Mouse (Mus musculus) kidney, postnatal 4 days (tissue): Measurements from ENCODE around the gene Ehd1.

ENCODE experiments used
- DNase-seq, 2 experiments: peaks; one replicate each; pipeline ENCODE4 v3.0.0; 2021; ENCODE audit warnings: mixed read lengths in 2 of 2

Gene Ehd1

DNA sequence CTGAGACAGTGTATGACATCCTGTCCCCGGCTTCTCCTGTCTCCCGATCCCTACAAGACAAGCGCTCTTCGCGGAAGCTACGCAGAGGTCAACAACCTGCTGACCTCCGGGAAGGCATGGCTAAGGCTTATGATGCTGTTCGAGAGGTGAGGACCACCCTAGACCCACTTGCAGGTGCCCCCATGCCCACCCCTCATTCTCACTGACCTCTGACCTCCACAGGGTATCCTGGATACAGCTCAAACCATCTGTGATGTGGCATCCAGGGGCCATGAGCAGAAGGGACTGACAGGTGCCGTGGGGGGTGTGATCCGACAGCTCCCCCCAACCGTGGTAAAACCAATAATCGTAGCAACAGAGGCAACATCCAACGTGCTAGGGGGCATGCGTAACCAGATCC is 15.1 kb upstream of the Ehd1 start:
- DNase-seq: no peak

DNA sequence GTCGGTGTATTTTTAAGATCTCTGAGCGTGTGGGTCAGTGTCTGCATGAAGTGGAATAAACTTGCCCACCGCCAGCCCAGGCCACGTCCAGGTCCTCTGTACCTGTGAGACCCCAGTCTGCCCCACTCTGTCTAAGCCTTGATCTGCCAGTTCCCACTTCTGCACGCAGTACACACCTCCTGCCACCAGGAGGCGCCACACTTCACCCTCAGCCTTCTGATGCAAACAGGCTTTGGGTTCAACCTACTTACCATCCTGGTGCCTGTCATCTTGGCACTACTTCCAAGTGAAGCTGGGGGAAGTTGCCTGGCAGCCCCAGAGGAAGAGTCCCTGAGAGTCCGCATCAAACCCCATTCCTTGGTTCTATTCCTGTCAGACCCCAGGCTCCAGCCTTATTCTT is 14.3 kb upstream of the Ehd1 start:
- peak; percentile 81 to 86 for DNase-seq

DNA sequence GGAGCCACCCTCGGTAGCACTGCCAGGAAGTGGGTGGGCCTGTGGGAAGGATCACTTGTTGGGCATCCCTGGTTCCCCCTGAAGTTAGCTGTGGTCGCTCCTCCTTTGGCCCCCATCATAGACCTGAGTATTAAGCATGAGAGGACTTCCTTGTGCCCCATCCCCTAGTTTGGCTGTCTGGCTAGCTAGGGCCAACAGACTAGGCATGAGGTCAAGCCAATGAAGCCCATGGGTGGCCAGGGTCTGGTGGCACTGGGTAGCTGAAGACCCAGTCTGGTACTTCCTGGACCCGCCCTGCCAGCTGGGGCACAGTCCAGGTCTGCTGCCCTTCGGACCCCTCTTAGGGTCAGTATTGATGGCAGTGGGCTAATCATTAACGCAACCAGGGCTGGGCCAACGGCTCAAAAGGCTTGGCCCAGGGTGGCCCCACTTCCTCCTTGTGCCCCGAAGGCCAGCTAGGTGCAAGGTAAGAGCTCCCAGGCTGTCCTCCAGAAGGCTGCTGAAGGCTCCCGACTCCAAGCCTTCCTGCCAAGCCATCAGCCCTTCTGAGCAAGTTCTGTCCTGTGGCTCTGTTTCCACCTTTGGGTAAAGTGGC is 13.6 kb upstream of the Ehd1 start:
- DNase-seq: peak; percentile 58 to 75

DNA sequence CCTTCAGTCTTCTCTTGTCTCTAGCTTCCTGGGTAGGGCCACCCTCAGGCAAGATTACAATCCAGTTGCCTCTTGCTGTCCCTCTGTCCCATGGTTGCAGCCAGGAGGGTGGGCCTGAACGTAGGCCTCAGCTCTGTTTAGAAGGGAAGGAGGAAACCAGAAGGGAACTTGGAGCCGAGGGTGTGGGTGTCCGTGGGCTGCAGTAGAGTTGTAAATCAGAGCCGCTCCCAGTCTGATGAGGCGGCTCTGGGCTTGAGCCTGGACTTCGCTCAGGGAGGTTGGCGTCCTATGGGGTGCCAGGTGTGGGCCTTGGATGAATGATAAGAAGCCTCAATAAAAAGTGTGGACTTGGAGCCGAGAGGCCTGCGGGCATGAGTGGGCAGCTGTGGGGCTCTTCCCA is 12.3 kb upstream of the Ehd1 start:
- DNase-seq: no peak

DNA sequence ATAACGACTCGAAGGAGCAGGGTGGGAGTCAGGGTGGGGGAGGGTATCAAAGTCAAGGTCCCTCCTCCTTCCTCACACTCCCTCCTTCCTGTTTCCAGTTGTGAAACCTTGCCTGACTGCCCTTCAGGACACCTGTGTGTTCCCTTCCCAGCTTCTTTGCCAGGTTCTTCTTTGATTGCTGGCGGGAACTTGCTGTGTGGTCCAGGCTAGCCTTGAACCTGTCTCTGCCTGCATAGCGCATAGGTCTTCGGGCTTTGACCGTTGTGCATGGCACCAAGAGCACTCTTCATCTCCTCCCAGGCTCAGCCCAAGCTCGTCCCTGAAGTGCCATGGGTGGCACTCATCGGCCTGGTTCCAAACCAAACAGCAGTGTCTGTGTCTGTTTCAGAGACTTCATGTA is 11.6 kb upstream of the Ehd1 start:
- DNase-seq: no peak

DNA sequence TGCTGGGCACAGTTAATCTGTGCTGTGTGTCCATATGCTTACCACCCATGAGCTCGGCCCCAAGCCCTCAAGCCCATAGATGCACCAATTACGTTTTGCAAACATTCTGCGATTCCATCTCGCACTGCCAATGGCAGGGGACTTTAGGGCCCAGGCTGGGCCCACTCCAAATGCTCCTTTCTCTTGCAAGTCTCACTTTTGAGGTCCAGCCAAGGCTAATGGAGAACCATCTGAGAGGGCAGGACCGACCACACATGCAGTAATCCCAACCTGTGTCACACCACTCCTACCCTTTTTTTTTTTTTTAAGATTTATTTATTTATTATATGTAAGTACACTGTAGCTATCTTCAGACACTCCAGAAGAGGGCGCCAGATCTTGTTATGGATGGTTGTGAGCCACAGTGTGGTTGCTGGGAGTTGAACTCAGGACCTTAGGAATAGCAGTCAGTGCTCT is 10.8 kb upstream of the Ehd1 start:
- no peak for DNase-seq

DNA sequence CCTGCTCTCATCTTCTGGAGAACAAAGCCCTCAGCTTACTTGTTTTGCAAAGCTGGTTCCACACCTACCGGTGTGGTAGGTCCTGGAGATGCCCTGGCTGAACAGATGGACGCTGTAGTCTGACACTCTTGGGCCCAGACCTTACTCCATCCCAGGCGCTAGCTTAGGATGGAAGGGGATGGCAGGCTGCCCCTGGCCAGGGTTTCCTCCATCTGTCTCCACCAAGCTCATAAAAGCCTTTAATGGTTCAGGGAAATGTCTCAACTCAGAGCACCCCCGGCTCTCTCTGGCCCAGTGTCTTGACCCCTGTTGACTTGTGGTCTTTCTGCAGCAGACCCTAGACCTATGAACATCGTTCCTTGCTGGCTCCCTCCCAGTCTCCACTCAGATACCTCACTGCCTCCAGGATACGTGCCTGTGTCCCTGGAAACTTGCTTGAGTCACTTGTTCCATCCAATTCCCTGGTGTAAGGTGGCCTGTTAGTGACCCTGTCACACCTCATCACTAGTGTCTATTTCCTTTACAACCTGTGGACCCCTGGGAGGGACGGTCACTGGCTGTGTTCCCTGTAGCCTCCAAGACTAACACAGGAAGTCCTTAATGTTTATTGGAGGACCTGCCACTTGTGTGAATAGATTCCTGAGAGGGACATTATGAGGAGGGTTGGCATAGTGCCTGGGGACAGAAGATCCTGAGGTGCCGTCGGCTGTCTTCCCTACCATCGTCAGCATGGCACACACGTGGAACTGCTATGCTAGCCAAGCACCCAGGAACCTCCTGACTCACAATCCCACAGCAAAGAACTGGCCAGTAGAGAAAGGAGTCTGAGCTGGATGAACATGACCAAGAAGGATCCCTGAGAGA is 9.0 kb upstream of the Ehd1 start:
- peak in 1 of 2 experiments; percentile 36 for DNase-seq

DNA sequence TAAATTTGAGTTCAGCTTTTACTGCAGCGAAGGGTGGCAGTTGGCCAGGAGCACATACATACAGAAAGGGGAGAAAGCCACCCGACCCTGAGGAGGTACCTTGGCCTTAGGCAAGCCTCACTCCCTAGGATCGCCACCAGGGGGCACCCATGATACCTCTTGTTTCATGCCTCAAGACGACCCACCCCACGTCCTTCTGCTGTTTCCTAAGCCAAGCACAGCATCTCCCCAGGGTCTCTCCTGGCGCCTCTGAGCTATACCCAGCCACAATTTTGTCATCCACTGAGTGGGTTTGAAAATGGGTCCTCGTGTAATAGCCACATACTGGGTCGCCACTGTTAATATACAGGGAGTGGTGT is 8.4 kb upstream of the Ehd1 start:
- DNase-seq: peak; percentile 93 to 94

DNA sequence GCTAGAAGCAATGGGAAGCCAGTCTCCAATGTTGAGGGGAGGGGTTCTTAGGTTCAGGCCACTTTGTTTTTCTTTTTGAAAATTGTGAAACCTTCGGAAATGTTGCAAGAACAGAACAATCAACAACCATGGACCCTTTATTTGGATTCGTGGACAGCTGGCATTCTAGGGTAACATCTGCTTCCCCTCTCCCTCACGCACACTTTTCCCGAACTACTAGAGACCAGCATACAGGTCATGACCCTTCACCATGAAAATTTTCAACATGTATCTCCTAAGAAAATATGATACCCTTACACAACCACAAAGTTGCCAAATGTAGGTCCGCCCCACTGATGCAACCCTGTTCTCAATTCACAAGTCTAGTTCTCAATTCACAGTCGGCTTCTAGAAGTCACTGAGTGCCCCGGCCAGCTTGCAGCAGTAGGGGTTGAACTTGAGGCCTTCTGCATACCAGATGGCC is 7.8 kb upstream of the Ehd1 start:
- DNase-seq: no peak

DNA sequence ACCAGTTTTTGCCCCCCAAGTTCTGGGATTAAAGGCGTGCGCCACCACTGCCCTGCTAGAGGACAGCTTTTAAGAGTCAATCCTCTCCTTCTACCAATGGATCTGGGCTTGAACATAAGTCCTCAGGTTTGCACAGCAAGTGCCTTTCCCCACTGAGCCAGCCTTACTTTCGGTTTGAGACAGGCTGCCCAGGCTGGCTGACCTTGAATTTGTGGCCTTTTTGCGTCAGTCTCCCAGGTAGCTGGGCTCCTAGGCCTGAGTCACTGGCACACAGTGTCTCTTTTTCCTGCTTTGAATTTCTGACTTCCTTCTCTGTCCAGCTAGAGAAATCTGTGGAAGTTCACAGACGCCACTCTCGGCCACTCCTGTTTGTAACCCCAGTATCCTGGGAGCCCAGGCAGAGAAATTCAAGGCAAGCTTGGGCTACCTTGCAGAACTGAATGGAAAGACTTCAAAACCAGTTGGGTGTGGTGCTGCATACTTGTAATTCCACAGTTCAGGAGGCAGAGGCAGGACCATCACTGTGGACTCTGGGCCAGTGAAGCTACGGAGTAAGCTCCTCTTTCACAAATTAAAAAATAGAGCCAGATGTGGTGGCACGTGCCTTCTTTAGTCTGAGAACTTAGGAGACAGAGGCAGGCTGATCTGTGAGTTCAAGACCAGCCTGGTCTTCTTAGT is 6.6 kb upstream of the Ehd1 start:
- DNase-seq: no peak

DNA sequence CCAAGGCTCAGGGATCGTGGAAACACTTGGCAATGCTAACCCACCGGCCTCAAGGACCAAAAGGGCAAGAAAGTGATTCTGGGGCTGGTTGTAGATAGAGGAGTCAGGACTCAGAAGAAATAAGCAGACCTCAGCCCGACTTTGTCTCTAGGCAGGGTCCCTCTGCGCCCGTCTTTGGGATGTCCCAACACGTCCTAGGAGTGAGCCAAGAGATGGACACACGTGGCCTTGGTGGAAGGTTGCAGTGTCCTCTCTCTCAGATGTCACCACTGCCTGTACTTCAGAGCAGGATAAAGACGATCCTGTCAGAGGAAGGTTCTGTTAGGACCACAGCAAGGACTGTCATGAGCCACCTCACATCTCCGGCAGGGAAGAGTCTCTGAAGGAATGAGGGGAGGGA is 5.9 kb upstream of the Ehd1 start:
- no peak for DNase-seq

DNA sequence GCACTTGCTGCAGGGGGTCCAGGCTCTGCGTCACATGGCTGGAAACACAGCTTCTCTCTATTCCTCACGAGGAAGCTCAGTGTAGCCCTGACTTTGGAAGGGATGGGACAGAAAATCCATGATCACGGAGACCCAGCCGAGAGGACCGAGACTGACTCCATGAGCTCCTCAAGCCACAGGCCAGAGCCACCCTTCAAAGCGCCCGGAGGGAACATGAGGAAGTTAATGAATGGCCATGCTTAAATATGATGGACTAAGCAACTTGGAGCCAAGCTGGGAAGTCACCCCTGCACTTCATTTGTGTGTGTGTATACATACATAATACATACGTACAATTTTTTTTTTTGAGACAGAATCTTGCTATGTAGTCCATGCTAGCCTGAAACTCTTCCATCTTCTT is 5.3 kb upstream of the Ehd1 start:
- peak in 1 of 2 experiments; percentile 49 for DNase-seq

DNA sequence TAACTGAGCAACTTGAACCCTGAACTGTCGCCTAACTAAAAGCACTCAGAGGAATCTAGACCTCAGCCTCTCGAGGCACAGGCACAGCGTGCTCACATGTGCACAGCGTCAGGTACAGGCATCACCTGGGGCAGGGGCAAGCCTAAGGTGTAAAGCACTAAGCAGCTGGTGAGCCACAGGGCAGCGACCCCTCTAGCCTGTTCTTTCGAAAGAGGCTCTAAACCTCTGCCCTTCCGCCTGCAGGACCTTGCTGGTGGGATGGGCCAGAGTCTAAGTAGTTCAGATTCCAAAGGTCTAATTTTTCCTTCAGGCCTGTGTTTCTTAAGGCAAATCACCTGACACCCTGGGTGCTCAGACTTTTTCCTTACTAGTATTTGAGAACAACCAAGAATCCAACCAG is 4.5 kb upstream of the Ehd1 start:
- DNase-seq: peak; percentile 24 to 62

DNA sequence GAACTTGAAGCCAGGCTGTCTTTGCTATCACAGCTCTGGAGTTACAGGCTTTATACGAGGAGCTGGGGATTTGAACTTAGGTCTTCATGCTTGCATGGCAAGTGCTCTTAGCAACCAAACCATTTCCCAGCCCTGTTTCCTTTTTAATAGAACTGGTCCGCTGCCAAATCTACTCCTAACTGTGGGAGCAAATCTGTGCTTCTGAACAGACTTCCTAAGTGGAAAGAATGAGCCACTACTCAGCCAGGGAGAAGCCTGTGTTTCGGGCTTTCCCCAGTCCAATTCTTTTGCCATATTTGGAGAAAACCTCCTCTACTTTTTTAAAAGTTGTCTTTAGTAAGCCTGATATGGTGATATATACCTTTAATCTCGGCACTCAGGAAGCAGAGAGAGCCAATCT is 3.8 kb upstream of the Ehd1 start:
- DNase-seq: no peak

DNA sequence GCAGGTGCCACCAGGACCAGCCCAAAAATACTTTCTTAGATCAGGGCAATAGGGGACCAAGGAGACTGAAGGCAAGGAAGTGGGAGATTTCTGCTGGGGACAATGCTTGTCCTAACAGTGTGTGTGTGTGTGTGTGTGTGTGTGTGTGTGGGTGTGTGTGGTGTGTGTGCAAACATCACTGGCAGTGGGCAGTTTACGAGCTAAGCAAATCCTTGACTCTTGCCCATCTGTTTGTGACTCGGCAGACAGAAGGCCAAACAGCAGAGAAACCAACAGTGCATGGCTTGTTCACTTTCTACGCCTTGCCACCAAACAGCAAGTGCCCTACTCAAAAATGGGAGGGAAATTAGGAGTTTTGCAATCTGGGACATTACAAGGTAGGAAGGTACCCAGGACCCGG is 2.9 kb upstream of the Ehd1 start:
- no peak for DNase-seq

DNA sequence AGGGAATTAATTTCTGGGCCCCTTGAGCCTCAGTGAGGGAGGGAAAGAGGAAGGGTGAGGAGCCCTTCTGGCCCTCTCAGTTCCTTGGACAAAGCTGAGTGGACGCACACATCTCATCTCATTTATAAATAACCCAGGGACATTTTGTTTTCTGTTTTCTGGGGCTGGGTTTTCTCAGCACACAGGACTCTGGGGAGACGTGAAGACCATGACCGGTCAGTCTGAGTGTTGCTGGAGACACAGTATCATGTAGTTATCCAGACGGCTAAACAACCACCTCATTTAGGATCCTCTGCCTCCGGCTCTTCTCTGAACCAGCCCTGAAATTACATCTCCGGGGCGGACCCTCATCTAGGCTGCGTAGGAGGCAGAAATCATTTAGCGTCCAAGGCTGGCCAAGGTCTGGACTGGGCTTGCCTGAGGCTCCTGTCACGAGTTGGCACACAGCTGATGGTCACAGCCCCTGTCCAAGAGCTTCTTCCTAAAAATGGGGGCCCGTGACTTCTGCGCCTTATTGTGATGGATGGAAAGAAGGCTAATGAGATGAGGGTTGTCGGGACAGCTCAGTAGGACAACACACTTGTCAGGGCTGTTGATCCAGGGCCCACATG is 2.4 kb upstream of the Ehd1 start:
- no peak for DNase-seq

DNA sequence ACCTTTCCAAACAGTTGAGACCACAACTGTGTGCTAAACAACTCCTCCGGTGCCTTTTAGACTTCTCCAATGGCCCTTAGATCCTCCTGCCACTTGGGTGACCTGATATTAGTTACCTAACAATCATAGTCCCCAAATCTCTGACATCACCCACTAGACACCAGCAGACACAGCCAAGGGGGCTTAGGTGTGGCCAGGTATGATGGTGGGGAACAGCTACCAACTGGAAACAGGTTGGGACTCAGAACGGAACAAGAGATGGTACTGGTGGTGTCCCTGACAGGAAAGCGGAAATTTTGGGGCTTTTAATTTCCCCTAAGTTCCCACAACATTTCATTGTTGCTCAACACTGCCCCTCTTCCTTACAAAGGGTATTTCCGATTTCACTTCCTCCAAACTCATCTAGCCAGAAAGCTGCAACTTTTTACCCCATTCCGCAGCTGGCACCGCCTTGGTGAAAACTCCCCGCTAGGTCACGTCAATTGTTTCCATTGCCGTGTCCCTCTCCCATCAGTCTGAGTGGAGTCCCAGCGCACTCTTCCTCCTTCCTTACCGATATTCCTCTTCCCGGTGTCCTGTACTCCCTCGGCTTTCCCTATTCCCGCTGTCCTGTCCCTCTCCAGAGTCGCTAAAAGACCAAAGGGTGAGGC is 660 bp upstream of the Ehd1 start:
- no peak for DNase-seq

DNA sequence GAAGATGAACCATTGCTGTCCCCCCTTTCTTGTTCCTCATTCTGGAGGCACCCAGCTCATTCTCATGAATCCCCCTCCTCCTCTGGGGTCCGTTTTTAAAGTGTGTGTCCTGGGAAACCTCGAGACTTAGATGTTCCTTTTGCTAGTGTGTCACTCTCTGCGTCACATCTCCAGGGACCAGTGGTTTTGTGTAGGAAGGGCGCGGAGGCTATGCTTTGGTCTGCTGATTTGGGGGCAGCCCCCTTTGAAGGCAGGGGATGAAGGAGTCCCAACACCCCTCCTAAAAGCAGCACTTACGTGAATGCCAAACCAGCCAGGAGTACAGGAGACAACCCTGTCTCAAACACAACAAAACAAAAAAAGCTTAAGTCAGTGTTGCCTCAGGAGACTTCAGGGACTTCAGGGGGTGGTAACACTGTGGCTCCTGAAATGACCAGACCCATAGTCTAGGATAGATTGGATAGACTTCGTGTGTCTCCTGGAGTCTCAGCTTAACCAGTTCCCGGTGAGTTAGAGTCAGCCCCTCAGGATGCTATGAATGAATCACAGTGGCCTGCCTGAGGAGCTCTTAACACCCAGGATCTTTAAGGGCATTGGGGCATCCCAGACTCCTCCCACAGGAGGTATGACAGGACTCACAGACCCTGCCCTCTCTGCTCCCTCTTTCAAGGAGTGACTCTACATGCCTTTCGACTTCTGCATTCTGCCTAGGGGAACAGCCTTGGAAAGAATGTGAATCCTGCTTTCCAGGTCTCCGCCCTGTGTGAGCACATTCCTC is 1.3 kb downstream of the Ehd1 start:
- DNase-seq: peak; percentile 65 to 80

DNA sequence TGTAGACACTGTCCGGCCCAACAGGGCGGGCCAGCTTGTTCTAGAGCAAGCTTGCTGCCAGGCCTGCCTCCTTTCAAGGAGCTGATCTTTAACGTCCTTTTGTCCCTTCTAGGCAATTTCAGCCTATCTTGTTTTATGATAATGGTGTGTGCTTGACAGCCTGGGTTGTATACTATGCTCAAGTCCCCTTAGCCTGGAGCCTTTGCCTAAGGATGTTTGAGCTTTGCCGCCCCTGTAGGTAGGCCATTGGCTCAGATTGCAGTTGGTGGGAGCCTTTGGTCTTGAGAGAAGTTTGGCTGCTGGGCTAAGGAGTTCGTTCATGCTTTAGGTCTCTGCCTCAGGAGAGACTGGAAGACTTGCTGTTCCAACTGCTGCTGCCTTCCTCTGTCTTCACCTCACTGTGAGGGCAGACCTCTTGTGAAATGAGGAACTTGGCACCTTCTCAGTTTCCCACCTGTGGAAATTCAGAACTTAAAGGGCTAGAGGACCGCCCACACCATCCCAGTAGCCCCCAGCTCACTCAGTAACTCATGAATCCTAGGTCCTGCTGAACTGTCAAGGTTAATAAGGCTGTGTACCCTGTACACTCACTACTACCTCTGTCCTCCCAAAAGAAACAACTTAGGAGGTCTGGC is 2.0 kb downstream of the Ehd1 start:
- no peak for DNase-seq

DNA sequence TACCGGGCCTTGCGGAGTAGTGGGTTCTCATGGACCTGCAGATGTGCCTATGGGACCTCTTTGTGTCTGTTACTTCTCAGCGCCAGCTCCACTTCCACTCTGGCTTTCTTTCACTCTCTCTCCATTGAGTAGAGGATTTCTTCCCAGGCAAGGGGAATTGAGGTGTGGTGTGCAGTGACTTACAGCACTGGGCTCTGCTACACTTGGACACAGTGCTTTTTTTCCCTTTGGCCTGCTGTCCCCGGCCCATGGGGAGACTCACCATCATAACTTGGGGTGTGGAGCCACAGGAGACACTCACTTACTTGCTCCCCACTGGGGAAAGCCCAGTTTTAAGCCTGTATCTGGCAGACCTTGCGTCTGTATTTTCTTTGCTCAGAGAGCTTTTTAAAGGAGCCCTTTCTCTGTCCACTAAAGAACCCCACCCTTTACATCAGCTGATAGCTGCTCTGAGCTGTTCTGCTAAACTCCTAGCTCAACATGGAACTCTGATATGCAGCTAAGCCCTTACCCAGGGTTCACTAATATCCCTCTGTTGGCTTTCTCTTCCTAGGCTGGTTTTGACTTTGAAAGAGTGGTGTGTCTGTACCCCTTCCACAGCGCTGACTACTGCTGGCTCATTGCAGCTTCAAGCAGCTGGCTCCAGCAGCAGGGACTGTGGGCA is 3.1 kb downstream of the Ehd1 start:
- no peak for DNase-seq

DNA sequence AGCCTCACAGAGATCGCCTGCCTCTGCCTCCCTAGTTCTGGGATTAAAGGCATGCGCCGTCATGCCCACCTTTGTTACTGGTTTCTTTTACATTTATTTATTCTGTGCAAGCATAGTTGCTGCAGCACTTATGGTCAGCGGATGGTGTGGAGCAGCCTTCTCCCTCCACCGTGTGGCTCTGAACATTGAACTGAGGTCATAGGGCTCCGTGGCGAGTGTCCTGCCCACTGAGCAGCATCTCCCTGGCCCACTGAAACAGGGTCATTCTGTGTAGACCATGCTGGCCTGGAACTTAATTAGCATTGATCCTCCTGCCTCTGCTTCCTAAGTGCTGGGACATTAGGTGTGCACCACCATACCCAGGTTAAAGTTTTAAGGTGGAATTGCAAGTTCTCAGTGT is 4.0 kb downstream of the Ehd1 start:
- DNase-seq: no peak
